In genomic region chr13:46683370-46683769, GRCm38 (mm10) we compare ENCODE assay signal across 30 mouse cellular contexts.
"Had no signal": no experiment of that assay in that cellular context is flagged by ENCODE, and none has a peak within 500 bp of the region (broad histone marks: within the 10 kb centered on the region; RNA-seq: fewer than 3 reads in every experiment).

No protein-coding gene starts in this region.

- H3K9ac ChIP-seq: heart, embryonic 12.5 days; heart, embryonic 13.5 days; heart, embryonic 15.5 days; hindbrain, embryonic 12.5 days; hindbrain, embryonic 13.5 days; hindbrain, embryonic 14.5 days; hindbrain, embryonic 15.5 days; intestine, embryonic 15.5 days; kidney, embryonic 15.5 days had no signal

- H3K27ac ChIP-seq: heart, adult 2 months; heart, embryonic 10.5 days; heart, embryonic 13.5 days; heart, embryonic 15.5 days; hindbrain, embryonic 10.5 days; hindbrain, embryonic 12.5 days; hindbrain, embryonic 13.5 days; hindbrain, embryonic 14.5 days; hindbrain, embryonic 15.5 days; hindbrain, postnatal 0 days; intestine, embryonic 15.5 days; kidney, embryonic 15.5 days; kidney, postnatal 0 days; layer of hippocampus, adult 2 months had no signal

- DNase-seq: kidney, adult 11 months; kidney, adult 18-20 months; kidney, adult 2 months; kidney, adult 8-10 months; kidney, adult 9 months; kidney, postnatal 10 days; kidney, postnatal 25 days; kidney, postnatal 36 days; kidney, postnatal 4 days; layer of hippocampus, postnatal 36 days had no signal

- H3K27me3 ChIP-seq: heart, embryonic 12.5 days; heart, embryonic 13.5 days; heart, embryonic 15.5 days; hindbrain, embryonic 12.5 days; hindbrain, embryonic 13.5 days; hindbrain, embryonic 15.5 days; intestine, embryonic 15.5 days; kidney, embryonic 15.5 days had no signal

- H3K4me3 ChIP-seq: heart, adult 2 months; heart, embryonic 10.5 days; heart, embryonic 12.5 days; heart, embryonic 13.5 days; heart, embryonic 15.5 days; hindbrain, embryonic 10.5 days; hindbrain, embryonic 12.5 days; hindbrain, embryonic 13.5 days; hindbrain, embryonic 15.5 days; intestine, embryonic 15.5 days; kidney, embryonic 15.5 days; layer of hippocampus, adult 2 months had no signal

- ATAC-seq: hindbrain, embryonic 16.5 days; hindbrain, postnatal 0 days; inflammation-experienced regulatory T-cells, adult 6 months; intestine, embryonic 15.5 days; intestine, embryonic 16.5 days; intestine, postnatal 0 days had no signal

- H3K4me1 ChIP-seq: heart, embryonic 10.5 days; heart, embryonic 12.5 days; heart, embryonic 13.5 days; hindbrain, embryonic 10.5 days; hindbrain, embryonic 12.5 days; hindbrain, embryonic 13.5 days; hindbrain, embryonic 15.5 days; intestine, embryonic 15.5 days; kidney, embryonic 15.5 days had no signal

- H3K9me3 ChIP-seq: heart, embryonic 10.5 days; heart, embryonic 12.5 days; heart, embryonic 13.5 days; heart, embryonic 15.5 days; hindbrain, embryonic 10.5 days; hindbrain, embryonic 12.5 days; hindbrain, embryonic 13.5 days; hindbrain, embryonic 15.5 days; intestine, embryonic 15.5 days; kidney, embryonic 15.5 days had no signal

- H3K4me2 ChIP-seq: heart, embryonic 11.5 days; heart, embryonic 12.5 days; heart, embryonic 13.5 days; heart, embryonic 15.5 days; hindbrain, embryonic 12.5 days; hindbrain, embryonic 13.5 days; hindbrain, embryonic 14.5 days; hindbrain, embryonic 15.5 days; intestine, embryonic 15.5 days; kidney, embryonic 15.5 days had no signal
